Mouse (Mus musculus) frontal cortex, postnatal 25 days (tissue): ENCODE results near the gene Il6st.

Source experiments
- DNase-seq, 2 experiments: peaks; one replicate each; pipeline ENCODE4 v3.0.0; 2022; ENCODE audit warnings: low spot score in 2 of 2

Il6st gene

DNA sequence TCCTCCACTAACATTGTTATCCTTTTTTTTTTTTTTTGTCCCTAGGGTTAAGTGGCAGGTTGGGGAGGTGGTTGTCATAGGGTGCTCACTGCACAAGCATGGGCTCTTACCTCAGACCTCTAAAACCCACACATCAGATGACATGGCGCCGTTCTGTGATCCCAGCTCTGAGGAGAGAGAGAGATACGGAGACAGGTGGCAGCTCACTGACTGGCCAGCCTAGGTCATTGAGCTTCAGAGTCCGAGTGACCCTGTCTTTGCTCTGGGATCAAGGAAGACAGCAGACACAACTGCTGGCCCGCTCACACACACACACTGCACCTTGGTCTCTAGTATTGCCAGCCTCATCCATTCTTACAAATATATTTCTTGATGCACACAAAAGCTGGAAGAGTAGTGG is 18.7 kb downstream of the Il6st start:
- no peak for DNase-seq

DNA sequence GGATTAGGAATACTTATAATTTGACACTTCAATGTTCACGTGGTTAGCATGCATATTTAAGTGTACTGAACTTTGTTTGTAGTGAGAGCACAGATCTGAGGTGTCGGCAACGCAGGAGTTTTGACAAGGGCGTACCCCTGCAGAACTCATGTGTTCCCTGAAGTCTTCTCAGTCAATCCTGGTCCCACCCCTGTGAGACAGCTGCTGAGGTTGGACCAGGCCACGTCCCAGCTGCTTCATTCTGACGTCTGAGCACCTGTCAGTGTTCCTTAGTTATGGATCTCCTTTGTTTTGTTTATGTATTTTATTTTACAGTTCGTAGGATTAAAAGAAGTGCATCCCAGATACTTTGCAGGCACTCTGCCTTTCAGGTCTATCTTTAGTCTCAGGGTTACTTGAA is 19.1 kb downstream of the Il6st start:
- no peak for DNase-seq

DNA sequence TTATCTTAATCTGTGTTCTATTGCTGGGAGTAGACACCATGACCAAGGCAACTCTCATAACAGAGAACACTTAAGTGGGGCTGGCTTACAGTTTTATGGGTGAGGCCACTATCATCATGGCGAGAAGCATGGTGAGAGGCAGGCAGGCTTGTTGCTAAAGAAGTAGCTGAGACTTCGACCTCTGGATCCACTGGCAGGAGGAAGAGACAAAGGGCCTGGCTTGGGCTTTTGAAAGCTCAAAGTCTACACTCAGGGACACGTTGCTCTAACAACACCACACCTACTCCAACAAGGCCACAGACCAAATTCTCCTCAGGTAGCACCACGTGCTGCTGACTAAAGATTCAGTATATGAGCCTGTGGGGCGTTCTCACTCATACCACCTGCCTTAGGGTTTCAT is 22.4 kb downstream of the Il6st start:
- DNase-seq = no peak

DNA sequence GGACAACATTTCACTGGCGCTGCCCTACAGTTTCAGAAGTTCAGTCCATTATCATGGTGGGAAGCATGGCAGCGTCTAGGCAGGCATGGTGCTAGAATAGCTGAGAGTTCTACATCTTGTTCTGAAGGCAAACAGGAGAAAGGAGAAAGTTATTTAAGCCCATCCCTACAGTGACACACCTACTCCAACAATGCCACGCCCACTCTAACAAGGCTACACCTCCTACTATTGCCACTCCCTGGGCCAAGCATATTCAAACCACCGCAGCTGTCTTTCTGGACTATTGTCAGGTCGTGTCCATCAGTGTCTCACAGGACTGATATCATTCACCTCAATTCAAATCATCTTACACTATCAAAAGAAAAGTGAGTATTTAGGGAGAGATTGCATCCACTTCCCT is 22.8 kb downstream of the Il6st start:
- no peak for DNase-seq

DNA sequence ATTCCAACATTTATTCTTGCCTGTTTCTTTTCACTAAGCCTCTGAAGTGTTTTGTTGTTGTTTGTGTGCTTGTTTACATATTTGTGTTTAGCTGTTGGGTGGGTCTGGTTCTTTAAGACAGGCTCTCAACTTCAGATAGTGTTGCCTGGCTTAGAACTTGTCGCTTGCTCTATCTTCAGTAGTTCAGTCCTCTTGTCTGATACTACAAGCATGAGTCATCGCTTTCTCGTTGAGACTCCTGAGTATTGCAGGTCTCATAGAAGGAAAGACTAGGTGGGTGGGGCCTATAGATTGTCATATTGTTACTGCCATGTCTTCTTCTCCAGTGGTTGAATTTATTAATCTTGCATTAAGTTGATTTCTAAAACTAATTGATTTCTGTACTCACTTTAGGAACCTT is 26.2 kb downstream of the Il6st start:
- DNase-seq = no peak

DNA sequence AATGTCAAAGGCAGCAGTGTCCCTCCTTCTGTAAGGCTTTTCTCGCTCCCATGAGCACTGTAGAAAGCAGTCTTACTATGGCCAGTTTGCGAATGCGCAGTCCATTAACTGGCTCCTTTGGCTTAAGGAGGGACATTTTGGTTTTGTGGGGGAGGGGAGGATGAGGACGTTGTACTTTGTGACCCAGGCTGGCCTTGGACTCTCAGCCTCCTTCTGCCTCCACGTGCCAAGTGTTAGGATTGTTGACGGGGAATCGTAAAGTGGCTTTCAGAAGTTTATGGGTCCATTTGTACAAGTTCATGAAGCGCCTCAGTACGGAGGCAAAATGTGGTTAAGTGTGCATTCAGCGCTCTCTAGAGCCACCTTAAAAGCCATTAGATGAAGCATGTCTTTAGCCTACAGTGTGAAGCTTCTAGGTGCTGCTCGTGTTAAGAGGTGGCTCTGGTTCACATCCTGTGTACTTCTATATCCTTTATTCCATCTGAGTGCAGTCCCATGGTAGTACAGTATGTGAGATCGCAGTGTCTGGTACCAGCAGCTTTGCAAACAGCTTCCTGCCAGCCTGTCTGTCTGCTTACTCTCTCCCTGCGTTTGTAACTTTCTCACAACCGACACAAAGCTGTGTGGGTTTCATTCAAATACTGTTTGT is 27.9 kb downstream of the Il6st start:
- no peak for DNase-seq

DNA sequence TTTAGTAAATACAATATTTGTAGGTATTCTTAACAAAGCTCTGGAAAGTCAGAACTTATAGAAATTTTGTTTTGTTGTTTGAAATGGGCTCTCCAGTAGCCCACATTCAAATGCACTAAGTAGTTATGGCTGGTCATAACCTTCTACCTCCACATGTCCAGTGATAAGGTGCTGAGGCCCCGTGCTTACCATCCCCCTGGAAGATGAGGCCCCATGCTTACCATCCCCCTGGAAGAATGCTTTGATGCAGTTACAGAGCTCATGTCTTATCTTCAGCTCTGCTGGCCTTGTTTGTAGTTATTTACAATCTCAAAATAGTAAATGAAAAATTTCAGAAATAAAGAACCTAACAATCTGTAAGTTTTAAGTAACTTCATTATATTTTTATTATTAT is 28.4 kb downstream of the Il6st start:
- DNase-seq = no peak

DNA sequence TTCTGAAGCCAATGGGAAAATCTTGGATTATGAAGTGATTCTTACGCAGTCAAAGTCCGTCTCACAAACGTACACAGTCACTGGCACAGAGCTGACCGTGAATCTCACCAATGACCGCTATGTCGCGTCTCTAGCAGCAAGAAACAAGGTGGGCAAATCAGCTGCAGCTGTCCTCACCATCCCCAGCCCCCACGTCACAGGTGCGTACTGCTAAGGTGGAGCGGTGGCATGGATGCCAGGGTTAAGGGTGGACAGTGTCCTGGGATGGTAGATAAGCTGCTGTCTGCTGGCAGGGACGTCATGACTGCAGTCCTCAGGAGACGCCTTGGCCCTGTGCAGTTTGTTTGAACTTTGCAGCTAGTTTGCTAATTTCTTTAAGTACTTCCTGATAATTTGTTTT is 30.7 kb downstream of the Il6st start:
- DNase-seq = no peak

DNA sequence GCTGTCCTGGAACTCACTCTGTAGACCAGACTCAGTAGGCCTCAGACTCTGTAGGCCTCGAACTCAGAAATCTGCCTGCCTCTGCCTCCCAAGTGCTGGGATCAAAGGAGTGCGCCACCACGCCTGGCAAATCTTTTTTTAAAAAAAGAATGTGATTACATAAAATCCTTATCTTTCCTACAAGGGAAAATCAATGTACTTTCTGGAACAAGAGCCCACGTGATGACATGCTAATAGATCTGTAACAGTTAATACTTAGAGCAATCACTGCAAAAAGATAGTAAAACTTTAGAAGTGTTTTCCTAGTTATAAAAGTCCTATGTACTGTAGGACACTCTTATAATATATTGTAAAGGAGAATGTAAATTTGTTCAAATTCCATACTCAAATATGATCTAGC is 36.2 kb downstream of the Il6st start:
- DNase-seq = no peak

DNA sequence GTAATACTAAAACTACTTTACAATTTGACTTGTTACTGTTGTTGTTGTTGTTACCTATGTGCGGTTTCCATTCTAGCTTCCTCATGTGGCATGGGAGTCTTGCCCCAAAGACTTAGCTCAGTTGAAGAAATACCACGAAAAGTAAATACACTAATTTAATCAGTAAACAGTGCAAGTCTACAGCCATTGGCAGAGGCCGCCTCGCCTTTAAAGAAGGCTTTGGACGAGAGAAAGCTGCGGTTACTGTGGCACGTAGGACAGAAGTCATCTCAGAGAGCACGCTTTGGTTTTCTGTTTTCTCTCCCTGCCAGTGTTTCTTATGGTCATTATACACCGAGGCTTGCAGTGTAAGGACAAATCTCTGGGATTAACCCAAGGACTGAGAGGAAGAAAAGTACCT is 36.6 kb downstream of the Il6st start:
- no peak for DNase-seq

DNA sequence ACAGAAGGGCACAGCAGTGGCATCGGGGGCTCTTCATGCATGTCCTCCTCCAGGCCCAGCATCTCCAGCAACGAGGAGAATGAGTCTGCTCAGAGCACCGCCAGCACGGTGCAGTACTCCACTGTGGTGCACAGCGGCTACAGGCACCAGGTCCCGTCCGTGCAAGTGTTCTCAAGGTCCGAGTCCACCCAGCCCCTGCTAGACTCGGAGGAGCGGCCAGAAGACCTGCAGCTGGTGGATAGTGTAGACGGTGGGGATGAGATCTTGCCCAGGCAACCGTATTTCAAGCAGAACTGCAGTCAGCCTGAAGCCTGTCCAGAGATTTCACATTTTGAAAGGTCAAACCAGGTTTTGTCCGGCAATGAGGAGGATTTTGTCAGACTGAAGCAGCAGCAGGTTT is 40.0 kb downstream of the Il6st start:
- DNase-seq = no peak

DNA sequence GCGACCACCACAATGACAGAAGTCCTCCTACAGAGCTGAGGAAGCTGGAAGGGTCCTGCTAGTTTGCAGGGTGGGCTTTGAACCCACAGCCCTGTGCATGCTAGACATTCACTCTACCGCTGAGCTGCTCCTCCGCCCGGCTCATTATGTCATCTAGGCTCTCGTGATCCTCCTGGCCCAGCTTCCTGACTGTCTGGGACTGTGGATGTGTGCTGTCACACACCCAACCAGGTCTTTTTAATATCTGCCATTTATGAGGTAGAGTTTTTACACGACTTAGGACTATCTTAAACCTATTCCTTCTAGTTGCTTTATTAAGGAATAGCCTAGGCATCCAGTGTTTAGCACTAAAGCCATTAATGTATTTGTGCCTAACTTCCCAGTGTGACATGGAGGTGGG is 41.6 kb downstream of the Il6st start:
- DNase-seq = no peak

DNA sequence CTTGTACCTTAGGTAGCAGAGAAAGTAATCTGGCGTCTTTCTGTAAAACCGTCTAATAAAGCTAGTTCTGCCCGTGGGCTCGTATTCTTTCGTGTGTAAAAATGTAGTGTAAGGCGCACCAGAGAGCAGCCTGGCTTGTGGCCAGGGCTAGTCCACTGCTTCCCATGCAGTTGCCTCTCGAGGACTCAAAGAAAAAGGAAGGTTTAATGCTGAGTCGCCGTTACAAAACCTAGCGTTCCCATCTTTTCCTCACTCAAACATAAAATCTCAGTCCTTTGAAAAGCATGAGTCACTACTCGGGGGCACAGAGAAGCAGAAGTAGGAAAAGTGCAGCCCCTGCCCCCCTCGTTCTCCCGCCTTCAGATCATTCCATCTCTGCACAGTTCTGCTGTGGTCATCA is 42.9 kb downstream of the Il6st start:
- no peak for DNase-seq

DNA sequence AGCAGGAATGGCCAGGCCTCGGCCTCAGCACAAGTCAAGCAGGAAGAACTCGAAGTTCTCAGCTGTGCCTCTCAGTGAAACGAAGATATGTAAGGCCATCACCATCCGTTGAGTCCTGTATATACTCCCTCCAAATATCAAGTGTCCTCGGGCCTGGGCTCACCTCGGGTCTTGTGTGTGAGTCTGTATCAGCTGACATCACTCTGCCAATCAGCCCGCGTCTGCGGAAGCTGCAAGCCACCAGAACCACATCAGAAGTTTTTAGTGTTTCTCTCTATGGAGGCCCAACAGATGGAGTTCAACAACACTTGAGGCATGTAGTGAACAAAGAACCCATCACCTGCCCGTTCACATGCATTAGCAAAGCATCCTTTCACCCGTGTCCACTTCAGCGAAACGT is 43.8 kb downstream of the Il6st start:
- DNase-seq = no peak

DNA sequence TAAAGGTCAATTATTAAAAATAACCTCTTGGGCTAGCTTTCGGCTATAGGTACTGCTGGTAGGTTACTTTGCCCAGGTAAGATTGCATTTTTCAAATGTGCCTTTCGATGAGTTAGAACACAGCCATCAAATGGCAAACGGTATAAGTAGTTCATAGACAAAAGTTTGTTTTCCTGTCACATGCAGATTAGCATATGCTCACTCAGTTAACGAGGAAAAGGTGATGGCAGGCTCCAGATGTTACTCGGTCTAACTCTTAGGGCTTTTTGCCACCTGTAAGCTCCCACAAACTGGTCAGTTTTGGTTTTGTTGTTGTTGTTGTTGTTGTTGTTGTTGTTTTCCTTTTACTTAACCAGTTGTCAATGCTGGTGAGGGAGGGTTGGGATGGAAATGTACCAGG is 44.6 kb downstream of the Il6st start:
- no peak for DNase-seq

DNA sequence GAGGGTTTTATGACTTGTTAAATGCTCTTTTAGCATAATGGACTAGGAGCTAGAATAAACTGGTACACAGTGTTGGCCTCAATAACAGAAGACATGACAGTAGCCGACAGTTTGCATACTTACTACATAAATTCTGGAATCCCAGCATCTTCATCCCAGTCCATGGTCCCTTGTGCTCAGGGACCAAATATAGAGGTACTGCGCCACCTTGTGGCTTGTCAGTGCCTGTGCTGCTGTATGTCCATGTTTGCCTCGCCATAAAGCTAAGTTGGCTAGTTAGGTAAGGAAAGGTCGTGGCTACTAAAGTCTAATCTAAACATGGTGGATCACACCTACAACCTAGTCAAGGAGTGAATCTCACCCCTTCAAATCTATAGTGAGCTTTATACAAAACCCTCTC is 45.6 kb downstream of the Il6st start:
- DNase-seq = peak in 1 of 2 experiments; percentile 41

DNA sequence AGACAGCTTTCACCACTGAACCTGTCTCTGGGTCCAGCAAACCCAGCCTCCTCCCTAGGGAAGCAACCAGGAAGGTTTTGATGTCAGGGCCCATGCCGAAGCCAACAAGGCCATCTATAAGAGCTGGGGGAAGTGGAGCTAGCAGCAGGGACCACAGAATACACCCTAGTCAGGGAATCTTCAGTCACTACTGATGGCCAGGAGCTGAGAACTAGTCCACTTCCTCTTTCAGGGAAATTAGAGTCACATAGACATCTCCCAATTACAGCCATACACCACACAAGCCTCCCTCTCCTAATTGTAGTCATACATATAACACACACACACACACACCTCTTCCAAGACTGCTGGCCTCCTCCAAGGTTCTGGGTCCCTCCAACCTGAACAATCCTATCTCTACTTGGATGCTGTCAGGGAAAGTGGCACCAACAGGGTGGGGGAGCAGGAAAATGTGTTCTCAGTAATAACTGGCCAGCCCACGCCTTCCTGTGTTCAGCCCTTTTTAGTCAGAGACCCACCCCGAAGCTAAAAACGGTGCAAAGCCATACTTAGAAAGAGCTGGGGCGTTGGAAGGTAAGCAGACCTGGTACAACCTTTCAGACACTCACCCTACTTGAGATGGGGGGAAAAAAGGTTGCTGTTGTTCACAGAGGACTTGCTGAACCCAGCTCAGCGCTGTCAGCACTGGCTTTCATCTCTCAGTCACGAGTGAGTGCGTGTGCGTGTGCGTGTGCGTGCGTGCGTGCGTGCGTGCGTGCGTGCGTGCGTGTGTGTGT is 46.8 kb downstream of the Il6st start:
- no peak for DNase-seq

DNA sequence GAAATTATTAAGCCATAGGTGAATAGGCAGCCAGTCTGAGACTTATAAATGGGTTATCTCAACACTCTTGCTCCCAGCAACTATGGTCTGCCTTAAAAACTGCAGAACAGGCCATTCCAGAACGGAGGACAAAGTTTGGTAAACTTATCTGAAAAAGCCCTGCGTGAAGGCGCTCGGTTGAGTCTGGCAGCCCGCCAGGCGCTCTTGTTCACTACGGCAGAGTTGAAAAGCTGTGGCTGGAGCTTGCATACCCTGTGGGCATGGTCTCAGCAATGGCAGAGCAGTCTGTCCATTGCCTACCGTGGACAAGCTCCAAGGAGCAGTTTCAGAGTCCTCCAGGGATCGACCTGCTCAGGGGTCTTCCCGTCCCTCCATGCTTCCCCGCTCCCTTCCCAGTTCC is 47.4 kb downstream of the Il6st start:
- no peak for DNase-seq

DNA sequence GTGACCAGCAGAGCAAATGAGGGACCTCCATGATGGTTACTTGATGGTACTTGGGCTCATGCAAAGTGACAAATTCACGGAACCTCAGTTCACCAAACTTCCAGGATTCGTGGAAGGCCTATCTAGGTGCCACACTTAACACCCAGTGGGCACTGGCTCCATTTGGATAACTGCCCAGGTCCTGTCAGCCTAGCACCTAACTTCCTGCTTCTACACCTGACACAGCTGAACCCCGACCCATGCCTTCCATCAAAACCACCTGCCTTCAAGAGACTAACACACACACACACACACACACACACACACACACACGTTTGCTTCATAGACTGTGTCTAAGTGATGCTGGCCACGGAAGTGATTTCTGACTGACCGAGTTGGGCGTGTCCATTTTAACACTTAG is 47.9 kb downstream of the Il6st start:
- DNase-seq = no peak

DNA sequence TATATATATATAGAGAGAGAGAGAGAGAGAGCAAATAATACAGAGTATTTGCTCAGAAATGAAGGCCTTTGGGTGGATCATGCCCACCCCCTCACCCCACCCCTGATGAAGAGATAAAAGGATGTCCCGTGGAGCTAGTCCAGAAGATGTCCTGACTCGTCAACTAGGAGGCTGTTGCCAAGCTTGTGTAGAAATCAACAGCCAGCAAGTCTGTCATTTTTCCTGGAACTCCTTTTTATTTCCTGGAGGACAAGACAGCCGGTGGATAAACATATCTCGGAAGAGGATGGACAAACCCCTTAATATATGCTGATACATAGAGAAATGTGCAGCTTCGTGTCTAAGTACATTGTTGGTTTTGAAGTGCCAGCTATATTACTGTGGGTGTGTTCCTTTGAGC is 49.0 kb downstream of the Il6st start:
- no peak for DNase-seq

DNA sequence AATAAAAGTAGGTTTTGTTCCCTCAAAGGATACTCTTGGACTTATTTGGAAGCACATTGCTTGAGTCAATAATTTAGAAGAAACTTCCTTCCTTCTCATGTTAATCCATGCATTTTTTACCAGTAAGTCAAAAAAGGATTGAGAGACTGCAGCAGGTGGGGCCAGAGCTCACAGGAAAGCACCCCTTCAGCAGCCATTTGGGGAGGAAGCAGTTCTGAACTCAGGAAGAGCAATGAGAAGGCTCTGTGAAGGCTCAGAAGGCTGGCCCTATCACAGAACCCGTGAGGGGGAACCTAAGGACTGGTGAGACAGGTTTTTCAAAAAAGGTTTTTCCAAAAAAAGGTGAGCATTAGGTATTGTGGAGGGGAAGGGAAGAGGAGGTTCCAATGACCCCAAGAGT is 50.7 kb downstream of the Il6st start:
- no peak for DNase-seq

DNA sequence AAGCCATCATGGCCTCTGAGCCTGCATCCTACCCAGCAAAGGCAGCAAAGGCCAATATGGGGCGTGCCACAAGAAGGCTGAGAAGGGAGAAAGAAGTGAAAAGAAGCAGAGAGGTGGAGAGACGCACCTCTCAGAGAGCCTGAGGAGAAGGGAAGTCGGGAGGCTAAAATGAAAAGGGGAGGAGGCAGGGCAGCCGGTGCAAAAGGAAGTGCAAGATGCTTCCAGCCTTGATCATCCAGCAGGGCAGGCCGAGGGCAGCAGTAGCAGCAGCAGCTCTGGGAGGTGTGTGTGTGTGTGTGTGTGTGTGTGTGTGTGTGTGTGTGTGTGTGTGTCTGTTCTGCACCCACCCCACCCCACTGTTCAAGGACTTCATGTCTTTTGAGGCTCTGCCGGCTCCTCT is 58.4 kb downstream of the Il6st start:
- no peak for DNase-seq

DNA sequence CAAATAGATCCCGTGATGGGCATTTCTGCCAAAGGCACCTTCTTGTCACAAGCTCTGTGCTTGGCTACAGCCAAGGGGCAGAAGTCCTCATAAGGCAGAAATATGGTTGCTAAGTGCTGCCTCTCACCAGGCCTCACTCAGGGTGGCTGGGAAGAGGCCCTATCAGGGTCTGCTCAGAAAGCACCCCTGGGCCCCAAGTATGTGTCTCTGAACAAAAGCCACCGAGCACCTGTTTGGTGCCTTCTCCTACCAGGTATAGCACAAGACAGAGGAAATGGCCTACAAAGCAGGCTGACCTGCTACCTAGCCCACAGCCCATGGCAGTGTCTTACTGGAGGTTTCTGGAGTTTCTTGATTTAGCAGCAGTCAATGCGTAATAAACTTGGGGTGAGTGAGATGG is 59.0 kb downstream of the Il6st start:
- DNase-seq = no peak
